Mouse (Mus musculus) MEL (cell line): ENCODE measurements at regions not wholly inside any gene's neighbourhood (a gene's known extent, or its start where the extent isn't known, plus 50 kb on each side); places are given as distances from the start of the nearest gene placed in this dataset.
A peak's percentile ranks its signal among the peaks of the same experiment; 100 is the strongest.

ENCODE experiments used
- DNase-seq: peaks from one replicate; pipeline ENCODE4 v3.0.0; 2011; ENCODE audit warnings: low read depth, low spot score
- H3K27ac ChIP-seq: 2 replicates; pipeline ENCODE4 v1.5.1; 2012; ENCODE audit warnings: low read depth, mild to moderate bottlenecking, control low read depth, low read length, moderate library complexity; ENCODE audit not compliant: control insufficient read depth
- H3K27me3 ChIP-seq, 2 experiments: fragments of 150-350 bp in 1 of 2; sonication (generic) in 1 of 2; 2 replicates each; pipeline ENCODE4 v1.6.1; 2012; ENCODE audit warnings: low read length in 2 of 2, mild to moderate bottlenecking in 2 of 2, improper control_type of control experiment in 1 of 2, moderate library complexity in 1 of 2; ENCODE audit not compliant: insufficient read depth in 2 of 2, control insufficient read depth in 1 of 2
- H3K36me3 ChIP-seq, 2 experiments: 2 replicates each; pipeline ENCODE4 v1.6.1; 2012 to 2014; ENCODE audit warnings: low read length in 2 of 2, improper control_type of control experiment in 1 of 2, inconsistent platforms in 1 of 2, mild to moderate bottlenecking in 1 of 2; ENCODE audit not compliant: insufficient read depth in 2 of 2, control insufficient read depth in 1 of 2
- H3K4me1 ChIP-seq, 2 experiments: fragments of 150-350 bp in 1 of 2; sonication (generic) in 1 of 2; 2 replicates each; pipeline ENCODE4 v1.6.1; 2012; ENCODE audit warnings: low read length in 2 of 2, improper control_type of control experiment in 1 of 2, mild to moderate bottlenecking in 1 of 2; ENCODE audit not compliant: insufficient read depth in 2 of 2, control insufficient read depth in 1 of 2
- H3K4me3 ChIP-seq, 2 experiments: fragments of 150-350 bp in 1 of 2; sonication (generic) in 1 of 2; 2 replicates each; pipeline ENCODE4 v1.5.1; 2012; ENCODE audit warnings: low read depth in 2 of 2, low read length in 2 of 2, mild to moderate bottlenecking in 2 of 2, moderate library complexity in 2 of 2, control low read depth in 1 of 2, improper control_type of control experiment in 1 of 2; ENCODE audit not compliant: control insufficient read depth in 1 of 2, insufficient read depth in 1 of 2
- H3K79me2 ChIP-seq: 2 replicates; pipeline ENCODE4 v1.6.1; 2012; ENCODE audit warnings: mild to moderate bottlenecking, low read length, moderate library complexity; ENCODE audit not compliant: control insufficient read depth, poor library complexity, insufficient read depth
- H3K9ac ChIP-seq: 2 replicates; pipeline ENCODE4 v1.6.1; 2012; ENCODE audit warnings: low read depth, mild to moderate bottlenecking, control low read depth, low read length, moderate library complexity; ENCODE audit not compliant: control insufficient read depth, poor library complexity, severe bottlenecking
- H3K9me3 ChIP-seq: fragments of 150-350 bp; sonication (generic); replicated peaks from 2 replicates; pipeline ENCODE4 v1.6.1; 2012; ENCODE audit warnings: mild to moderate bottlenecking, low read length, improper control_type of control experiment, moderate library complexity; ENCODE audit not compliant: insufficient read depth
- BHLHE40 ChIP-seq: IDR thresholded peaks from 2 replicates; pipeline ENCODE4 v1.6.1; 2012; ENCODE audit warnings: low read depth, mild to moderate bottlenecking, inconsistent platforms, low read length, improper control_type of control experiment, borderline replicate concordance
- CHD1 ChIP-seq: IDR thresholded peaks from 2 replicates; pipeline ENCODE4 v1.6.1; 2012; ENCODE audit warnings: low read depth, mild to moderate bottlenecking, inconsistent platforms, low read length, improper control_type of control experiment
- CHD2 ChIP-seq: IDR thresholded peaks from 2 replicates; pipeline ENCODE4 v1.6.1; 2011; ENCODE audit warnings: low read length, improper control_type of control experiment
- E2F4 ChIP-seq: IDR thresholded peaks from 2 replicates; pipeline ENCODE4 v1.6.1; 2011; ENCODE audit warnings: low read depth, low read length, improper control_type of control experiment, borderline replicate concordance
- ELF1 ChIP-seq: IDR thresholded peaks from 2 replicates; pipeline ENCODE4 v1.6.1; 2014; ENCODE audit warnings: low read depth, mild to moderate bottlenecking, inconsistent platforms, low read length, improper control_type of control experiment, moderate library complexity
- EP300 ChIP-seq, 2 experiments: IDR thresholded peaks; 2 replicates each; pipeline ENCODE4 v1.6.1; 2011; ENCODE audit warnings: improper control_type of control experiment in 2 of 2, low read length in 2 of 2, low read depth in 1 of 2, mild to moderate bottlenecking in 1 of 2
- GABPA ChIP-seq: IDR thresholded peaks from 2 replicates; pipeline ENCODE4 v1.6.1; 2012; ENCODE audit warnings: low read depth, mild to moderate bottlenecking, inconsistent platforms, low read length, improper control_type of control experiment, moderate library complexity
- GATA1 ChIP-seq: IDR thresholded peaks from 2 replicates; pipeline ENCODE4 v1.6.1; 2011; ENCODE audit warnings: low read depth, low read length, improper control_type of control experiment
- HCFC1 ChIP-seq: IDR thresholded peaks from 2 replicates; pipeline ENCODE4 v1.6.1; 2012; ENCODE audit warnings: low read depth, mild to moderate bottlenecking, inconsistent platforms, low read length, improper control_type of control experiment, moderate library complexity
- JUND ChIP-seq: IDR thresholded peaks from 2 replicates; pipeline ENCODE4 v1.6.1; 2011; ENCODE audit warnings: low read depth, mild to moderate bottlenecking, improper control_type of control experiment, low read length
- KAT2A ChIP-seq: conservative IDR thresholded peaks from 2 replicates; pipeline ENCODE4 v1.6.1; 2012; ENCODE audit warnings: low read depth, low read length, improper control_type of control experiment, inconsistent platforms
- MAFK ChIP-seq: IDR thresholded peaks from 2 replicates; pipeline ENCODE4 v1.6.1; 2011; ENCODE audit warnings: low read depth, mild to moderate bottlenecking, low read length, improper control_type of control experiment, borderline replicate concordance
- MAX ChIP-seq: IDR thresholded peaks from 2 replicates; pipeline ENCODE4 v1.6.1; 2011; ENCODE audit warnings: low read length, improper control_type of control experiment
- MAZ ChIP-seq: IDR thresholded peaks from 2 replicates; pipeline ENCODE4 v1.6.1; 2012; ENCODE audit warnings: low read depth, mild to moderate bottlenecking, inconsistent platforms, low read length, improper control_type of control experiment
- MEF2A ChIP-seq: IDR thresholded peaks from 2 replicates; pipeline ENCODE4 v1.6.1; 2014; ENCODE audit warnings: low read depth, mild to moderate bottlenecking, inconsistent platforms, low read length, improper control_type of control experiment; ENCODE audit not compliant: poor library complexity, insufficient replicate concordance, severe bottlenecking; ENCODE audit errors: extremely low read depth
- MYB ChIP-seq: IDR thresholded peaks from 2 replicates; pipeline ENCODE4 v1.6.1; 2011; ENCODE audit warnings: mild to moderate bottlenecking, low read depth, low read length, improper control_type of control experiment
- NRF1 ChIP-seq: IDR thresholded peaks from 2 replicates; pipeline ENCODE4 v1.6.1; 2014; ENCODE audit warnings: low read depth, mild to moderate bottlenecking, inconsistent platforms, low read length, improper control_type of control experiment, moderate library complexity; ENCODE audit not compliant: poor library complexity, insufficient read depth, severe bottlenecking
- POLR2A ChIP-seq, 2 experiments: IDR thresholded peaks; 2 replicates each; pipeline ENCODE4 v1.6.1; 2011 to 2012; ENCODE audit warnings: low read length in 2 of 2, mild to moderate bottlenecking in 2 of 2, control low read depth in 1 of 2, improper control_type of control experiment in 1 of 2, low read depth in 1 of 2, moderate library complexity in 1 of 2; ENCODE audit not compliant: control insufficient read depth in 1 of 2, insufficient read depth in 1 of 2, poor library complexity in 1 of 2
- POLR2AphosphoS2 ChIP-seq: IDR thresholded peaks from 2 replicates; pipeline ENCODE4 v1.6.1; 2011; ENCODE audit warnings: low read length, improper control_type of control experiment
- POLR2AphosphoS5 ChIP-seq: IDR thresholded peaks from 2 replicates; pipeline ENCODE4 v1.6.1; 2012; ENCODE audit warnings: low read depth, borderline replicate concordance, mild to moderate bottlenecking, inconsistent platforms, low read length, moderate library complexity, mixed read lengths
- RAD21 ChIP-seq: IDR thresholded peaks from 2 replicates; pipeline ENCODE4 v1.6.1; 2011; ENCODE audit warnings: mild to moderate bottlenecking, low read depth, low read length, improper control_type of control experiment
- RCOR1 ChIP-seq: IDR thresholded peaks from 2 replicates; pipeline ENCODE4 v1.6.1; 2012; ENCODE audit warnings: low read depth, mild to moderate bottlenecking, inconsistent platforms, low read length, improper control_type of control experiment
- SMC3 ChIP-seq: IDR thresholded peaks from 2 replicates; pipeline ENCODE4 v1.6.1; 2011; ENCODE audit warnings: low read depth, low read length, improper control_type of control experiment
- TAL1 ChIP-seq: IDR thresholded peaks from 2 replicates; pipeline ENCODE4 v1.6.1; 2012; ENCODE audit warnings: mild to moderate bottlenecking, inconsistent platforms, low read length, moderate library complexity, mixed read lengths
- TBP ChIP-seq: IDR thresholded peaks from 2 replicates; pipeline ENCODE4 v1.8.0; 2011; ENCODE audit warnings: low read depth, low read length, improper control_type of control experiment
- TCF12 ChIP-seq: IDR thresholded peaks from 2 replicates; pipeline ENCODE4 v1.6.1; 2014; ENCODE audit warnings: low read depth, mild to moderate bottlenecking, inconsistent platforms, low read length, improper control_type of control experiment, moderate library complexity
- UBTF ChIP-seq: IDR thresholded peaks from 2 replicates; pipeline ENCODE4 v1.6.1; 2012; ENCODE audit warnings: low read depth, mild to moderate bottlenecking, inconsistent platforms, low read length, improper control_type of control experiment, moderate library complexity, borderline replicate concordance; ENCODE audit not compliant: insufficient read depth
- ZKSCAN1 ChIP-seq: IDR thresholded peaks from 2 replicates; pipeline ENCODE4 v1.6.1; 2012; ENCODE audit warnings: low read depth, mild to moderate bottlenecking, inconsistent platforms, low read length, improper control_type of control experiment, moderate library complexity
- ZMIZ1 ChIP-seq: IDR thresholded peaks from 2 replicates; pipeline ENCODE4 v1.6.1; 2012; ENCODE audit warnings: low read depth, mild to moderate bottlenecking, inconsistent platforms, low read length, improper control_type of control experiment, moderate library complexity
- ZNF384 ChIP-seq: IDR thresholded peaks from 2 replicates; pipeline ENCODE4 v1.6.1; 2012; ENCODE audit warnings: low read depth, mild to moderate bottlenecking, inconsistent platforms, low read length, improper control_type of control experiment

- Histone ChIP-seq H3K9ac (no peak overlapping the region), H3K4me3 (no peak overlapping the region), H3K9me3 (no peaks in the 10 kb centered on the region), H3K36me3 (peaks cover 0 to 8% of the 10 kb centered on the region in 2 experiments; a peak in 2 of 4 replicates), H3K79me2 (no peaks in the 10 kb centered on the region), H3K4me1 (peaks cover 2 to 5% of the 10 kb centered on the region in 2 experiments), H3K27me3 (no peaks in the 10 kb centered on the region), H3K27ac (no peak overlapping the region)
- no peak for TF ChIP-seq E2F4
- TF ChIP-seq TAL1, result no peak
- TF ChIP-seq POLR2A (IDR thresholded peaks at IDR 0.05; ENCODE audit: control insufficient read depth in 1 of 2, insufficient read depth in 1 of 2, low read depth in 1 of 2, low read length in 2 of 2, poor library complexity in 1 of 2), result no peak
- no peak for TF ChIP-seq ELF1
- TF ChIP-seq ZNF384, result no peak
- TF ChIP-seq TBP, result no peak
- no peak for TF ChIP-seq MYB
- peak; percentile 85 for TF ChIP-seq MAFK
- DNase-seq, result no peak
Observed at GRCm38 (mm10) chr13:119342761-119343160, 85.6 kb upstream of the Paip1 start.

GRCm38 (mm10) chr13:119347988-119348387 lies 80.4 kb upstream of the Paip1 start:
- H3K79me2 ChIP-seq, result no peaks in the 10 kb centered on the region
- peak overlapping the region; percentile 92 for H3K27ac ChIP-seq
- H3K4me3 ChIP-seq, result no peak overlapping the region
- H3K4me1 ChIP-seq, result peaks cover 4 to 6% of the 10 kb centered on the region in 2 experiments
- peak; percentile 73 for DNase-seq
- no peaks in the 10 kb centered on the region for H3K9me3 ChIP-seq
- H3K9ac ChIP-seq, result no peak overlapping the region
- H3K27me3 ChIP-seq, result no peaks in the 10 kb centered on the region
- H3K36me3 ChIP-seq, result peaks cover 0 to 11% of the 10 kb centered on the region in 2 experiments; a peak in 2 of 4 replicates
- TF ChIP-seq SMC3, result no peak
- TF ChIP-seq E2F4, result no peak
- no peak for TF ChIP-seq POLR2AphosphoS5
- TF ChIP-seq RCOR1, result 0 out of 2 replicates have a peak, but pooled peaks have one; percentile 33
- TF ChIP-seq GABPA, result no peak
- TF ChIP-seq HCFC1, result no peak
- TF ChIP-seq MEF2A, result no peak
- no peak for TF ChIP-seq POLR2AphosphoS2
- no peak for TF ChIP-seq CHD1
- TF ChIP-seq CHD2, result no peak
- TF ChIP-seq EP300 (IDR thresholded peaks at IDR 0.05; ENCODE audit: low read depth in 1 of 2, low read length in 2 of 2), result peak; percentile 54 to 80; a peak in 3 of 4 replicates
- TF ChIP-seq TCF12, result no peak
- no peak for TF ChIP-seq POLR2A (IDR thresholded peaks at IDR 0.05; ENCODE audit: control insufficient read depth in 1 of 2, insufficient read depth in 1 of 2, low read depth in 1 of 2, low read length in 2 of 2, poor library complexity in 1 of 2)
- TF ChIP-seq GATA1, result peak; percentile 67
- TF ChIP-seq JUND, result no peak
- no peak for TF ChIP-seq ZMIZ1
- no peak for TF ChIP-seq ELF1
- no peak for TF ChIP-seq NRF1
- TF ChIP-seq RAD21, result no peak
- 0 out of 2 replicates have a peak, but pooled peaks have one; percentile 30 for TF ChIP-seq MAZ
- TF ChIP-seq TBP, result 0 out of 2 replicates have a peak, but pooled peaks have one; percentile 16
- no peak for TF ChIP-seq ZKSCAN1
- TF ChIP-seq MYB, result peak; percentile 52
- TF ChIP-seq BHLHE40, result no peak
- TF ChIP-seq ZNF384, result no peak
- no peak for TF ChIP-seq KAT2A
- no peak for TF ChIP-seq MAFK
- TF ChIP-seq UBTF, result no peak
- TF ChIP-seq MAX, result no peak
